Mouse (Mus musculus) kidney, postnatal 0 days (tissue): ENCODE results near the gene Slc35f3. TPM values are rescaled to one million over a fixed set of nuclear protein-coding genes. Genes with fewer than 3 reads are reported as not detected.
"Not testable (repeated sequence)": the region's sequence is repeated elsewhere in the genome, so short reads cannot be mapped to it uniquely, and the experiment has no call there.

ENCODE experiments used
- ATAC-seq: fragments of 200-750 bp; cut with Nextera tagmentation; replicated peaks from 2 replicates; pipeline ENCODE4 v1.8.0; 2017; ENCODE audit warnings: low read depth, moderate number of reproducible peaks, moderate TSS enrichment, moderate library complexity; ENCODE audit not compliant: low FRiP score
- DNase-seq: peaks from one replicate; pipeline ENCODE4 v3.0.0-alpha.2; 2016; ENCODE audit warnings: low spot score
- H3K27ac ChIP-seq: fragments of 300-500 bp; sonication (generic); 2 replicates; pipeline ENCODE4 v1.5.1; 2014; ENCODE audit warnings: mild to moderate bottlenecking
- H3K27me3 ChIP-seq: fragments of 300-500 bp; sonication (generic); 2 replicates; pipeline ENCODE4 v1.6.1; 2014; ENCODE audit warnings: low read length, mixed read lengths; ENCODE audit not compliant: insufficient read depth
- H3K36me3 ChIP-seq: fragments of 300-500 bp; sonication (generic); 2 replicates; pipeline ENCODE4 v1.6.1; 2014; ENCODE audit warnings: low read length, mixed read lengths; ENCODE audit not compliant: insufficient read depth
- H3K4me1 ChIP-seq: fragments of 300-500 bp; sonication (generic); replicated peaks from 2 replicates; pipeline ENCODE4 v1.6.1; 2014; ENCODE audit warnings: antibody characterized with exemption, low read length, mixed read lengths; ENCODE audit not compliant: insufficient read depth
- H3K4me2 ChIP-seq: fragments of 300-500 bp; sonication (generic); 2 replicates; pipeline ENCODE4 v1.6.1; 2014; ENCODE audit warnings: mild to moderate bottlenecking, low read length, moderate library complexity, mixed read lengths
- H3K4me3 ChIP-seq: fragments of 300-500 bp; sonication (generic); replicated peaks from 2 replicates; pipeline ENCODE4 v1.5.1; 2014; ENCODE audit warnings: low read depth, low read length
- H3K9ac ChIP-seq: fragments of 300-500 bp; sonication (generic); 2 replicates; pipeline ENCODE4 v1.6.1; 2014; ENCODE audit warnings: low read depth, low read length
- H3K9me3 ChIP-seq: fragments of 300-500 bp; sonication (generic); replicated peaks from 2 replicates; pipeline ENCODE4 v1.6.1; 2016; ENCODE audit warnings: low read length, inconsistent platforms, mixed read lengths
- CTCF ChIP-seq: IDR thresholded peaks from 2 replicates; pipeline ENCODE4 v1.5.1; 2016; ENCODE audit warnings: antibody characterized with exemption, low read depth, mild to moderate bottlenecking, moderate library complexity
- WGBS: fragments of 180-500 bp; shearing (Covaris S2); extraction: QIAGEN DNeasy Blood & Tissue Kit; methylation state at CpG from one replicate; pipeline ENCODE4 v1.1.7; 2014; 5-methylcytosine and 5-hydroxymethylcytosine counted together
- polyA plus RNA-seq: library from polyadenylated mRNA; unstranded; fragments of >200 nt; fragmentation: Nextera tagmentation; extraction: Ambion mirVana; gene quantifications from 2 replicates; pipeline ENCODE4 v1.2.1, GENCODE M21; 2015

Slc35f3 gene
- polyA plus RNA-seq, 1 experiment from 2014 or later, result 1.4 TPM

- peak; percentile 34 for DNase-seq
- no peaks in the 10 kb centered on the region for H3K9me3 ChIP-seq
- H3K4me3 ChIP-seq, result no peak overlapping the region
- no peaks in the 10 kb centered on the region for H3K4me1 ChIP-seq
- no peaks in the 10 kb centered on the region for H3K36me3 ChIP-seq
- no peaks in the 10 kb centered on the region for H3K27me3 ChIP-seq
- ATAC-seq, result no peak
- H3K9ac ChIP-seq, result no peak overlapping the region
- no peak overlapping the region for H3K4me2 ChIP-seq
- TF ChIP-seq CTCF, result peak; percentile 69
- WGBS, result 75% methylated on average over 5 of the region's 5 CpGs
- H3K27ac ChIP-seq, result no peak overlapping the region
Measured at GRCm38 (mm10) chr8:126382749-126383148, 84.4 kb downstream of the Slc35f3 start.

- DNase-seq, result no peak
- 84% methylated on average over 4 of the region's 4 CpGs for WGBS
Measured at GRCm38 (mm10) chr8:126387566-126387965, 89.2 kb downstream of the Slc35f3 start.

GRCm38 (mm10) chr8:126391541-126391940 is 93.2 kb downstream of the Slc35f3 start:
- H3K4me2 ChIP-seq, result no peak overlapping the region
- no peak overlapping the region for H3K27ac ChIP-seq
- DNase-seq (peak; percentile 19), ATAC-seq (0 out of 2 replicates have a peak, but pooled peaks have one; percentile 29)
- WGBS, result 44% methylated on average over 2 of the region's 2 CpGs
- no peaks in the 10 kb centered on the region for H3K36me3 ChIP-seq
- TF ChIP-seq CTCF, result no peak
- H3K4me1 ChIP-seq, result no peaks in the 10 kb centered on the region
- no peak overlapping the region for H3K4me3 ChIP-seq
- no peaks in the 10 kb centered on the region for H3K27me3 ChIP-seq
- H3K9me3 ChIP-seq, result no peaks in the 10 kb centered on the region
- no peak overlapping the region for H3K9ac ChIP-seq

More at GRCm38 (mm10) chr8:126387566-126387965, 89.2 kb downstream of the Slc35f3 start:
- TF ChIP-seq CTCF, result no peak
- H3K4me3 ChIP-seq, result no peak overlapping the region
- no peaks in the 10 kb centered on the region for H3K27me3 ChIP-seq
- no peaks in the 10 kb centered on the region for H3K4me1 ChIP-seq
- H3K9ac ChIP-seq, result no peak overlapping the region
- no peak for ATAC-seq
- no peak overlapping the region for H3K4me2 ChIP-seq
- no peaks in the 10 kb centered on the region for H3K36me3 ChIP-seq
- H3K27ac ChIP-seq, result no peak overlapping the region
- H3K9me3 ChIP-seq, result no peaks in the 10 kb centered on the region

- H3K4me2 ChIP-seq, result no peak overlapping the region
- H3K9me3 ChIP-seq, result no peaks in the 10 kb centered on the region
- no peaks in the 10 kb centered on the region for H3K4me1 ChIP-seq
- no peak overlapping the region for H3K27ac ChIP-seq
- no peak for TF ChIP-seq CTCF
- no peaks in the 10 kb centered on the region for H3K27me3 ChIP-seq
- DNase-seq (no peak), ATAC-seq (no peak)
- no peak overlapping the region for H3K4me3 ChIP-seq
- no peak overlapping the region for H3K9ac ChIP-seq
- 64% methylated on average over 9 of the region's 9 CpGs for WGBS
- H3K36me3 ChIP-seq, result no peaks in the 10 kb centered on the region
Measured at GRCm38 (mm10) chr8:126395386-126395785, 97.0 kb downstream of the Slc35f3 start.

GRCm38 (mm10) chr8:126395917-126396316 is 97.6 kb downstream of the Slc35f3 start:
- TF ChIP-seq CTCF, result no peak
- WGBS, result 73% methylated on average over 5 of the region's 5 CpGs
- no peak overlapping the region for H3K4me2 ChIP-seq
- H3K9ac ChIP-seq, result no peak overlapping the region
- ATAC-seq (no peak), DNase-seq (no peak)
- no peak overlapping the region for H3K4me3 ChIP-seq
- H3K27ac ChIP-seq, result no peak overlapping the region
- no peaks in the 10 kb centered on the region for H3K4me1 ChIP-seq
- H3K27me3 ChIP-seq, result no peaks in the 10 kb centered on the region
- H3K9me3 ChIP-seq, result no peaks in the 10 kb centered on the region
- no peaks in the 10 kb centered on the region for H3K36me3 ChIP-seq

GRCm38 (mm10) chr8:126398349-126398748 is 100.0 kb downstream of the Slc35f3 start:
- Histone ChIP-seq H3K9ac (no peak overlapping the region), H3K36me3 (no peaks in the 10 kb centered on the region), H3K9me3 (no peaks in the 10 kb centered on the region), H3K4me3 (no peak overlapping the region), H3K27ac (no peak overlapping the region), H3K4me1 (no peaks in the 10 kb centered on the region), H3K27me3 (no peaks in the 10 kb centered on the region), H3K4me2 (no peak overlapping the region)
- DNase-seq, result no peak
- no peak for ATAC-seq
- 79% methylated on average over 3 of the region's 3 CpGs for WGBS
- peak; percentile 62 for TF ChIP-seq CTCF

GRCm38 (mm10) chr8:126404550-126404949 is 106.2 kb downstream of the Slc35f3 start:
- H3K9me3 ChIP-seq, H3K27me3 ChIP-seq, H3K36me3 ChIP-seq, H3K4me3 ChIP-seq, H3K9ac ChIP-seq, H3K27ac ChIP-seq, H3K4me2 ChIP-seq, H3K4me1 ChIP-seq, ATAC-seq: not testable (repeated sequence)
- peak; percentile 74 for DNase-seq
